Mouse (Mus musculus): ENCODE results near the gene Copb1.

Gene Copb1

DNA sequence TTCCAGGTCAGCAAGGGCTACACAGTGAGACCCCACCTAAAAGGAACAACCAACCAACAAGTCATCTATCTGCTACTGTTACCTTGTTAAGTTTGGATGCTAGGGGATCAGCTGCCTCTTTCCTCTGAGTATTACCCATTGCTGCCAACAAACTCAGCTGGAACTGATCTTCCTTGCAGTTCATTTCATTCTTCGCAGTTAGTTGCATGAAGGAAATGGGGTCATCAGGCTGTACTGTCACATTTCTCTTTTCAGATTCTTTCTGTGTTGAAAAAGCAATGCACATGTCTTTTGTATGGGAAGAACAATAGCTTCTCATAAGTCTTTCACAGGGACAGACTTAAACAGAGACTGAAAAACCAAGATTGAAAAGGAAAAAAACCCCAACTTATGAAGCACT is 28.0 kb downstream of the Copb1 start:
- in situ Hi-C loops (cut with MboI, MseI): no loop called here

DNA sequence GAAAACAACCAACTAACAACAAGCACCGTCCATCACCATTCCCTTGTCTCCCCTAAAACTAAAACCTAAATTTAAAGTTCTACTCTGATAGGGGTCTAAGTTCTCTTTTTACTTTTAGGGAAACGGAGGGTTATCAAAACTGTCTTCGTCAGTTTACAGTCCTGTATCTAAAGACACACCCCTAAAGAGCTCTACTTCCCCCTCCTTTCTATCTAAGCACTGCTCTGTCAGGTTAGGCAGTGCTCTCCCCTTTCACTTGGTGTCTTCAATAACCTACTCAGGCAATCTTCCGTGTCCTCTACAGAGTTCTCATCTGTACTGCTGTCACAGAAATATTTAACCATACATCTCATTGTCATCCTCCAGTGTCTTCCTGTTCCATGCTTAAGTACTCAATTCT is 34.1 kb downstream of the Copb1 start:
- in situ Hi-C loops (cut with MboI, MseI): loop anchor here (25.0 kb wide), 2 partner anchors 158 to 458 kb away; partner anchors contain the start of gene Spon1

DNA sequence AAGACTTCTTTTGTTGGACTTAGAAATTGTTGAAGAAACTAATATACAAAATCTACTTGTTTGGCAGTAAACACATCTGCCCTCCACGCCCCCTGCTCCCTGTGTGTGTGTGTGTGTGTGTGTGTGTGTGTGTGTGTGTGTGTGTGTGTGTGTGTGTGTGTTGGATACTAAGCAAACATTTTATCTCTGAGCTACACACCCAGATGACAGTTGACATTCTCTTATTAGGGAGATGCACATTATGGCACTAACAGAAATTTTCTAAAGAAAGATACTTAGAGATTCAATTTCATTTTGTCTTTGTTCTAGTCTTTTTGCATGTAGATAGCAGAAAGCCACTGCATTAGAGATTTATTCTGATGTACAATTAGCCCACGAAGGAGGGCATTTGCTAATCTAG is 37.6 kb downstream of the Copb1 start:
- in situ Hi-C loops (cut with MboI, MseI): loop anchor here (25.0 kb wide), 2 partner anchors 155 to 455 kb away; partner anchors contain the start of gene Spon1

DNA sequence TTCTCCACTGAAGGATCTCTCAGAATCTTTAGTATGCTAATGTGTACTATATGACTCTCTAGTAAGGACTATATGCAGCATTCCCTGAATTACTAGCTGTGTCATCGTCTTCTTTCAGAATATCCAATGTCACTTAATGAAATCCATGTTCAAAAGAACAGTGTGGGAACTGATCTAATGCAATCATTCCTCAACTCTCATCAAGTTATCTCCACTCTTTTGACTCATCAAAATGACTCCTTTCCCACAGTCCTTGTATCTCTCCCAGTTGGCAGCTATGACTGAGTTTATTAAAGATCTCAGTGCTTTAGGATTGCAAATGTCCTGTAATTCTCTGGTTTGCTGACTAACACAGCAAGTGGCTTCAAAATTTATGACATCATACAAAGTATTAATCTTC is 40.1 kb downstream of the Copb1 start:
- in situ Hi-C loops (cut with MboI, MseI): loop anchor here (25.0 kb wide), 2 partner anchors 152 to 452 kb away; partner anchors contain the start of gene Spon1

DNA sequence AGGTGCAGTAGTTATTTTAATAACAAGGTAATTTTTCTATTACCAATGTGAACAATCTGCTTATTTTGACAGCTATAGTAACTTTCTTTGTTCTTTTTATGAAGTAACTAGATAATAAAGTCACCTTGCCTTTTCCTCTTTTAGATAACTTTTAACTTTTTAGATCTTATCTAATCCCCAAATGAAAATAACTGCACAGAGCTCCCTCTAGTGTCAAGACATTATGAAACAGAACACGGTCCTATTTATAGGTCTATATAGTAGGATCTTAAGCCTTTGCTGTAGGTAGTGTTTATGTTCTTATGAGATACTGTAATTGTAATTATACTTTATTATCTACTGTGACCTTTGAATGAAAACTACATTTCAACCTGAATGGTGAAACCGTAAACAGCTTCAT is 41.0 kb downstream of the Copb1 start:
- in situ Hi-C loops (cut with MboI, MseI): loop anchor here (25.0 kb wide), 2 partner anchors 151 to 451 kb away; partner anchors contain the start of gene Spon1

DNA sequence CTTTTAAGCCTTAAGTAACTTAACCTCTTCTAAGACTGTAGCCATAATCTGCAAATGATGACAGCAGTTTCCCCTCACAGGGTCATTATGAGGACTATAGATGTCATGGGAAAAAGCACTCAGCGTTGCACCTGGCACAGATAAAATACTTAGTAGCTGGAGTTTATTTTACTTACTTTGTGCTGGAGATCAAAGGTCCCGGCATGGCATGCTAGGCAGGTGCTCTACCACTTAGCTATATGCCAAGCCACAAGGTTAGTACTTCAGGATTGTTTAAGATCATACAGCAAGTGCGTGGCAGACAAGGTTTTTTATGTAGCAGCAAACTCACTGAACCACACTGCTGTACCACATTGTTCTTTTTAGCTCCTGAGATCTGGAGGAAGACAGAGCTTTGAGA is 43.9 kb downstream of the Copb1 start:
- in situ Hi-C loops (cut with MboI, MseI): loop anchor here (25.0 kb wide), 2 partner anchors 148 to 448 kb away; partner anchors contain the start of gene Spon1

DNA sequence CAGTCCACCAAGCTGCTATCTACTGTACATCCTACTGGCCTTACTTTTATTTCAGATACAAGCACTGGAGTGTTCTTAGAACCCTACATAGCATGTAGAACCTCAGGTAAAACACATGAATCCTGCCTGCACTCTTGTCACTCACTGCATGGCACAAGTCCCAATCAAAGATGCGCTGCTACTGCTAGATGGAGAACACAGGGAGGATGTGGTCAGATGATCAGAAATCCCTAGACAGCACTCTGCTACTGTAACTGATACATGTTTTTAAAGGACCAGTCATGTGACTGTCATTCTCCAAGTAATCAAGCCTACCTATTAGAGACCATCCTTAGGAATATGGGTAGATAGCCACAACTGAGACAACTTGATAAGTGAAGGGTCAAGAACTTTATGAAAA is 44.7 kb downstream of the Copb1 start:
- in situ Hi-C loops (cut with MboI, MseI): loop anchor here (25.0 kb wide), 2 partner anchors 148 to 448 kb away; partner anchors contain the start of gene Spon1

DNA sequence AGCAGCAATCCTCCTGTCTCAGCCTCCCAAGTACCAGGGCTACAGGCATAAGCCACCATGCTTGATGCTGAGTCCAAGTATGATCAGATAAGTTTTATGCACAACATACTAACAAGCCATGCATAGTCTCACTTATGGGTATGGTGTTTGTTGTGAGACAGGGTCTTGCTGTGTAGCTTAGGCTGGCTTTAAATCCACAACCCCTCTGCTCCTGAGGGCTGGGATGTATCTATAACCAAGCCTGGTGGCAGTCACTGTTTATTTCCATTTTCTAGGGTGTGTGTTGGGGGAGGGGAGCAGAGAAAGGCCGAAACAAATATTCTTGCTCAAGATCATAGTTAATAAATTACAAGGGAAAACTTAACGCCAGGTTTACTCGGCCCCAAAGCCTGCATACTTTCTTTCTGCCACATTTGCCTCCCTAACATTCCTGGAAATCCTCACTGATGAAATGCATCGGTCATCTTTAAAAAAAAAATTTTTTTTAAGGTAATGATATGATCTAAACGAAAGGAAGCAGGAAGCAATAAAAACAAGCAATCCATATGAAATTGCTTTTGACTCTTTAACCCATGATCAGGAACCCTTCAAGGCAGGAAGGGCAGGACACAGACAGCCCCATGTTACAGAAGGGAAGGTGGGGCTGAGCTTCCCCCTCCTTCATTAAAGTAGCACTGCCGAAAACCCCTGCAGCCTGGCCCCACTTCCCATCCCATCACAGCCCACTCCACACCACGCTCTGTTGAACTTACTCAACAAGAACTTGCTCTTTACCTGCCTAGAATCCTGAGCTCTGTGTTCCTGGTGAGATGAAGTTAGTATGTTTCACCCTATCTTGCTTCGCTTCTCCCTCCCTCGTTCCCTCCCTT is 50.8 kb downstream of the Copb1 start:
- in situ Hi-C loops (cut with MboI, MseI): loop anchor here (25.0 kb wide), 2 partner anchors 141 to 441 kb away; partner anchors contain the start of gene Spon1

DNA sequence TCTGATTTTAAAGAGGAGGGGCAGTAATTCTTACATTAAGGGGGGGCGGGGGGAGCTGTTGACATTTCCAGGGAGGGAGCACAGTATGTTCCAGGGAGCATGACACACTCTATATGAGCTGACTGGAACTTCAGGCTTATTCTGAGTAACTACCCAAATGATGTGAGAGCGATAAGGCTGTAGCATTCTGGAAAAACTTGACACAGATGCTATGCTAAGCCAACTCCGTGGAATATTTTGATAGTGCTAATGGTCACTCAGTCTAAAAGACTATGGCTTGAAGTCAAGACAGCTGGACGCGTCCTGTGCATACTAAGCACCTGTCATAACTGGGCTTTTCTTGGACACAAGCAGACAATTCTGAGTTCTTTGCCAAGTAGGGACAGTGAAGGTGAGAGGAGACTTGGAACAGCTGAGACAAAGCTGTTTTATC is 51.5 kb downstream of the Copb1 start:
- in situ Hi-C loops (cut with MboI, MseI): loop anchor here (25.0 kb wide), 2 partner anchors 141 to 441 kb away; partner anchors contain the start of gene Spon1

DNA sequence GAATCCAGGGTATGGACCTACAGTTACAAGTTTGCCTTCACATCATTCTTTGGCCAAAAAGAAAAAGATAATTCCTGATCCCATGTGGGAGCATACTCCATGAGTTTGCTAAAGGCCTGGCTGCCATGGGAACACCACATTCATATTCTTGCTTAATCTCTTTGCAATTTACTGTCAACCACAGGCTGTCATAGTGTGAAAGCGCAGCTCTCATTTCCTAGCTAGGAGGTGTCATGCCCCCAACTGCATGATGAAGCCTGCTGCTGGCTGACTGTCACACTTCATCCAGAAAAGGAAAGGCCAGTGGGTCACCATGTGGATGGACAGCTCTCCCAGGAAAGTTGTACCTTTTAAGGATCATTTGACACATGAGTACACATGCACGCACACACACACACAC is 53.9 kb downstream of the Copb1 start:
- in situ Hi-C loops (cut with MboI, MseI): loop anchor here (25.0 kb wide), 2 partner anchors 138 to 438 kb away; partner anchors contain the start of gene Spon1

DNA sequence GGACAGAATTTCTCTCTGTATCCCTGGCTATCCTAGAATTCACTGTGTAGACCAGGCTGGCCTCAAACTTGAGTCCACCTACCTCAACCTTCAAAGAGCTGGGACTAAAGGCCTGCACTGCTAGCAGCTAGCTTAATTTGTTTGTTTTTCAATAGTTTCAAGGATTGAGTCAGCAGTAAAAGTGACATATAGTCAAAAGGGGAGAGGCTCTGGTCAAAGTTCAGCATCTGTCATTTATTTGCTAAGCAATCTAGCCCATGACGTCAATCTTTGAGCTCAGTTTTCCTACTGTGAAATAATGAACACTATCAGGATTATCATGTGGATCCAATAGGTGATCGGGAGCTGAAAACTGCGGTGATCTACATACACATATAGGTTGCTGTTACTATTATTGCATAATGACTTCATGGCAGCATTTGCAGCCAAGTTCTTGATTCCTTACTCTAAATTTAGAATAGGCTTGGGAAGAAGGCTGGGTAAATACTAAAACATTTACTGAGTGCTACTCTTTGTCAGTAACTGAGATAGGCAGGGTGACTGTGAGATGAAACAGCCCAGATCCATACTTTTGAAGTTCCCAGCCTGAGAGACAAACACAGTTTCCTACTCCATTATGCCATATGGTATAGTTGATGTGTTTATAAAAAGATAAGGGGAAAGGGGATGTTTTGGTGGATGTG is 54.9 kb downstream of the Copb1 start:
- in situ Hi-C loops (cut with MboI, MseI): loop anchor here (5.0 to 25.0 kb wide), 3 partner anchors 137 to 437 kb away; partner anchors contain the start of gene Spon1

DNA sequence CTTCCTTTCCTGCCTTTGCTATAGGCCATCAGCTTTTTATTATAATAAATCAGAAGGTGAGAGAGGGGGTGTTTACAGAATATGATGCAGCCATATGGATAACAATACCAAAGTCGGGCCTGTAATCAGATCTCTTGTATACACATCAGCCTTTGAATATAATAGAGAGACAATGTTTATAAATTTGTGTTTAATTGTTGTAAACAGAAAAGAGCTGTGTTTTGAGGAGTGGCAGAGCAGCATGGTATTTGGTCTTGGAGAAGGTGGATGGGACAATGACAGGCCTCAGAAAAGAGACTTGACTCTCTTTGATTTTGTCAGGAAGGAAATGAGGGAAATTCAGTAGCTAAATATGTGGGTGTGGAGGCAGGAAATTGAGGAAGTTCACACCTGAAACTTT is 56.3 kb downstream of the Copb1 start:
- in situ Hi-C loops (cut with MboI, MseI): loop anchor here (5.0 kb wide), 1 partner anchor 271 kb away; no protein-coding TSS in a partner anchor

DNA sequence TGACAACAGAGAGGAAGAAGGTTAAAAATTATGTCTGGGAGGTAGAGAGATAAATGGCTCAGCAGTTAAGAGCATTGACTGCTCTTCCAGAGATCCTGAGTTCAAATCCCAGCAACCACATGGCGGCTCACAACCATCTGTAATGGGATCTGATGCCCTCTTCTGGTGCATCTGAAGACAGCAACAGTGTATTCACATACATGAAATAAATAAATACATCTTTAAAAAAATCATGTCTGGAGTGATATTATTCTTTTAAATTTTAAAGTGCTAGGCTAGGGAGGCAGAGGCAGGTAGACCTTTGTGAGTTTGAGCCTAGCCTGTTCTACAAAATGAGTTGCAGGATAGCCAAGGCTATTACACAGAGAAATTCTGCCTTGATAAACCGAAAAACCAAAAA is 57.9 kb downstream of the Copb1 start:
- in situ Hi-C loops (cut with MboI, MseI): loop anchor here (5.0 kb wide), 1 partner anchor 269 kb away; no protein-coding TSS in a partner anchor

DNA sequence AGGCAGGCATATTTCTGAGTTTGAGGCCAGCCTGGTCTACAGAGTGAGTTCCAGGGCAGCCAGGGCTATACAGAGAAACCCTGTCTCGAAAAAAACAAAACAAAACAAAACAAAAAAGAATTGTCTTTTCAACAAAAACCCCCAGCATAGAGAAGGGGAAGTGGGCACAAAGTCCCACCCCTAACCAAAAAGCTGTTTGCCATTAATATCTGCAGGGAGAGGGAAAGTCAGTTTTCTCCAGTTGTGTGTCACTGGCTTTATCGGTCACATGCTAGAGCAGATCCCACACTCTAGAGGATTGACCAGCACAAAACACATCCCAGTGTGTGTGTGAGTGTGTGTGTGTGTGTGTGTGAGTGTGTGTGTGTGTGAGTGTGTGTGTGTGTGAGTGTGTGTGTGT is 59.7 kb downstream of the Copb1 start:
- in situ Hi-C loops (cut with MboI, MseI): loop anchor here (5.0 kb wide), 1 partner anchor 267 kb away; no protein-coding TSS in a partner anchor

DNA sequence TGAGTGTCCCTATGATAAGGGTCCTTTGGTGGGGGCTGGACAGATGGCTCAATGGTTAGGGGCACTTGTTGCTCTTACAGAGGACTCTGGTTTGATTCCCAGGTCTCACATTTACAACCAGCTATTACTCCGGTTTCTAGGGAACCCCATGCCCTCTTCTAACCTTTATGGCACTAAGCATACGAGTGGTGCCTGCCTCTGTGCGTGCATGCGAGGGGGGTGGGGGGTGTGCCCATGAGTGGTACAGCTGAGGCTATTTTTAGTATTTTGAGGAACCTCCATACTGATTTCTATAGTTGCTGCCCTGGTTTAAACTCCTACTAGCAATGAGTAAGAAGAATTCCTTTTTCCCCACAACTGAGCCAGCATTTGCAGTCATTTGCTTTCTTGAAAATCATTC is 60.3 kb downstream of the Copb1 start:
- in situ Hi-C loops (cut with MboI, MseI): no loop called here

DNA sequence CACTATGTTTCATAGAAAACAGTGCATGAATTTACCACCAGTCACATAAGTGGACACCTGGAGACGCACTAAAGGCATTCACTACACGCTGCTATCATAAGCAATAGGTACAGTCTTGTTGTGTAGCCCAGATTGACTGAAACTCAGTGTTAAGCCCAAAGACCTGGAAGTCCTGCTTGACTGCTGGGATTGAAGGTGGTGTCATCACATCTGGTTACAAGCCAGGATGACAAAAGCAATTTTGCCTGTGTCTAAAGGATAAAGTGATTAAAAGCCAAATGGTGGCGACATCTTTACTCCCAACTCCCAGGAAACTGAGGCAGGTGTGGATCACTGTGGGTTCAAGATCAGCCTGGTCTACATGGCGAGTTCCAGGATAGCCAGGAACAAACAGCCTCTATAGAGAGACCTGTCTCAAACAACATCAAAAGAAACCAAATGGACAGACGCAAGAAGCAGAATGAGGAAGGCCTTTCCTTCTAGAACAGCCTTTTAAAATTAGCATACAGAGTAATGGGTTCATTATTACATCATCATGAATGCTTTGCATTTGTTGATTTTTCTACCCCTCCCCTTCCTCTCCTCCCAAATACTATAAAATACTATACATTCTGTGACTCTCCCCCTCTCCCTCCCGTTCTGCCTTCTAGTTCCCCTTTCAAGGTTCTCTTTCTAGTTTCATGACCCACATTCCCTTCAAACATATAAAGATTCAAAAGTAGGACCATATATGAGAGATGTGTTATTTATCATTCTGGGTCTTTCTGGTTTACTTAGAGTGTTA is 61.0 kb downstream of the Copb1 start:
- in situ Hi-C loops (cut with MboI, MseI): no loop called here

DNA sequence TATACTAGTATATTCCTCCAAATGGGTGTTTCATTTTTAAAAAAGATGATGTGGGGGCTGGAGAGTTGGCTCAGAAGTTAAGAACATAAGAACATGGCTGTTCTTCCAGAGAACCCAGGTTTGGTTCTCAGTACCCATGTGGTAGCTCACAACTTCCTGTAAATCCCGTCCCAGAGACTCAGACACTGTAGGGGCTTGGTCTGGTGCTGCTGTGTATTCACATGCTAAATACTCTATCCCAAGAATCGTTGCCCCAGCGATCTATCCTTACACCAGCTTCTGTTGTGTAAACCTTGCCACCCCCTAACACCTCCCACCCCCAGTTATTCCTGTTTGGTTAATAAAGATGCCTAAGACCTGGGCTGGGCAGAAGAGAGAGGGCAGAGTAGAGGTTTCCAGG is 61.9 kb downstream of the Copb1 start:
- in situ Hi-C loops (cut with MboI, MseI): no loop called here

DNA sequence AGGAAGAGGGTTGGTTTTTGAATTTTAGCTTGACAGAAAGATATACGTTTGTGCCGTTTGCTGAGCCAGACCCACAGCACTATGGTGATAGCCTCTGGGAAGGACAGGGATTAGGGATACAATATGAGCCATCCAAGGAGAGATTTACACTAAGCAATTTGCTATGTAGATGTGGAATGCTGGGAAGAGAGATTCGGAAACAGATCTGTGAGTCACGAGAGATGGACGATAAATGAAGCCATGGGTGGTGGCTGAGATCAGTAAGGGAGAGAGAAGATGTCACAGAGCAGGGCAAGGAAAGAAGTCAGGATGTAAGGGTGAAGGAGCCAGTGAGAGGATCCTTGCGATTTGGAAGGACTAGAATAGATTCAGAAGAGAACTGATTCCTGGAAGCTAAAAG is 71.1 kb downstream of the Copb1 start:
- in situ Hi-C loops (cut with MboI, MseI): no loop called here

DNA sequence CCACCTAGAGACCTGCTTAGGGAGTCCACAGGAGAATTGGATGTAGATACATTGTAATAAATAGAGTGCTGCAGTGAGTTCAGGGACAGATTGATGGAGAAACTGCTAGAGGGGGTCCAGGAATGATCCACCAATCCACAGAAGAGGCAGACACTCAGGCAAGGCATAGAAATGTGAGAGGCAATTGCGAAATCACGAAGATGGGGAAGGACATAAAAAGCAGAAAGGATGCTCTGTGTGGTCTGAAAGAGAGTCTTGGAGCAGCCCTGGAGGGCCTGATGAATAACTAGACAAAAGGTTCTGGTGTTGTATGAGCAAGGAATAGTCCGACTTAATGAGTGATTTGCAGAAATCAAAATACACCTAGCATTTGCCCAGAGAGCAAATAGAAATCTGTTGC is 71.8 kb downstream of the Copb1 start:
- in situ Hi-C loops (cut with MboI, MseI): no loop called here

DNA sequence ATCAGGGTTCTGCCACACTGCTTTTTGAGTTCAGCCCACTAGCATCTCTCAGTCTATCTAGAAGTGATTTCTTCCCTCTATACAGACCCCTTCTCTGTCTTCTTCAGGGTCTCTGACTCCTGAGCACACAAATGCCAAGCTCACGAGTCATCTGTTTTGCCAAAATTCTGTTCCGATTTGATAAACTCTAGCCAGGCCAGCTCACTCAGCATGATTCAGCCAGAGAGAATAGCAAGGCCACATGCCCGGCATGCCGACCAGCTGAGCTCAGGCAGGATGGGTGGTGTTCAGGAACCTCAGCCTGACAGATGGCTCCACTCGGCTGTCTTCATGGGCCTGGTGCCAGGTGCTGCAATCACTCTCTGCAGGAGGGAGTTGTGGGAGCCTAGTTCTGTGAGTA is 73.1 kb downstream of the Copb1 start:
- in situ Hi-C loops (cut with MboI, MseI): no loop called here

DNA sequence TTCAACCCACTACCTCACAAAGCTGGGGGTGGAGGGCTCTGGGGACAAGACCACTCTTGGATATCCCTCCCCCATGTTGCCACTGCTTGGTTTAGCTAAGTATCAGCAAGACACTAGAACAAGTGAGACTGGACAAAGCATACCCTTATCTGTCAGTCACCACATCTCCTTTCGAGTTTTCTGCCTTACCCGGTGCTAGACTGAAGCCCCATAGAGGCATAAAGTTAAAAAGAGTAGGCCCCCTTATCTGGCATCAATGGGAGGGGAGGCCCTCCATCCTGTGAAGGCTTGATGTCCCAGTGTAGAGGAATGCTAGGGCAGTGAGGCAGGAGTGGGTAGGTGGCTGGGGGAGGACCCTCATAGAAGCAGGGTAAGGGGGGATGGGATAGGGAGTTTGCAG is 77.9 kb downstream of the Copb1 start:
- in situ Hi-C loops (cut with MboI, MseI): no loop called here
